Mouse (Mus musculus) thymus, postnatal 0 days (tissue): ENCODE results near the gene Ror1. TPM values are rescaled to one million over a fixed set of nuclear protein-coding genes. Genes with fewer than 3 reads are reported as not detected.
A peak's percentile ranks its signal among the peaks of the same experiment; 100 is the strongest.

Source experiments
- DNase-seq: peaks from one replicate; pipeline ENCODE4 v3.0.0-alpha.2; 2015; ENCODE audit warnings: low spot score
- polyA plus RNA-seq: library from polyadenylated mRNA; unstranded; fragments of >200 nt; fragmentation: Nextera tagmentation; extraction: Ambion mirVana; gene quantifications from 2 replicates; pipeline ENCODE4 v1.2.1, GENCODE M21; 2015

Ror1 gene
- polyA plus RNA-seq, 1 experiment from 2014 or later: 2.6 TPM

DNA sequence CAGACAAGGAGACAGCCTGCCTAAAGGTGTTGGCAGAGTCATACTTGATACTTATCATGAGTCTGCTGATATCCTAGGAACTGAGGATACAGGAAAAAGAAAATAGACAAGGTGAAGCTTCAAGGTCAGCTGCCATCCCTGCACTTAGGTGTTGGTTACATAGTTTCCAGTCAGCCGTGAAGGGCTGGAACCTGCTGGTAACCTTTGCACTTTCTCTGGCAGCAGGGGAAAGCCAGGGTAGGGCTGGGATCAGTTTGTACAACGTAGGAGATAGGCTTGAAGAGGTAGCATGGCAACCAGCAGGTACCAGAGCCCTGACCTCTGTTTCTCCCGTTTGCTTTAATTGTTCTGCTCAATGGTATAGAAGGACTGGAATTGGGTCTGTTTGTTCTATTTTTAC, 281.6 kb downstream of the Ror1 start:
- DNase-seq: no peak

DNA sequence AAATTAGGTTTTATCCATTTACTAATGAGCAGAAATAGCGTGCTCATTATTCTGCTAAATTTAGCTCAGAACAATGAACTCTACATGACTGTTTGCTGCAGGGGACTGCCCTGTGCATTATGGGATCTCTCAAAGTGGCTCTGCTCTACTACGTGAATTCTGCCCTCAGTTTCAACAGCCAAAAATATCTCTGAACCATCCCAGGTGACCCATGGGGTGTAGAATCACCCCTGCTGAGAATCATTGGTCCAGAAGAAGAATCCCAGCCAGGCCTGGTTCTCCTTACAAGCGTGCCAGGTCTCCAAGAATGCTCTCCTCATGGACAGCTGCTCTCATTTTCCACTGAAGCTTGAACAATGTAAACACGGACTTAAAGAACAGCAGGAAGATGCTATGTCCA, 282.4 kb downstream of the Ror1 start:
- DNase-seq: no peak

- DNase-seq: no peak
Observed at GRCm38 (mm10) chr4:100381760-100382159, 286.2 kb downstream of the Ror1 start.

GRCm38 (mm10) chr4:100386272-100386988, 290.8 kb downstream of the Ror1 start:
- no peak for DNase-seq

DNA sequence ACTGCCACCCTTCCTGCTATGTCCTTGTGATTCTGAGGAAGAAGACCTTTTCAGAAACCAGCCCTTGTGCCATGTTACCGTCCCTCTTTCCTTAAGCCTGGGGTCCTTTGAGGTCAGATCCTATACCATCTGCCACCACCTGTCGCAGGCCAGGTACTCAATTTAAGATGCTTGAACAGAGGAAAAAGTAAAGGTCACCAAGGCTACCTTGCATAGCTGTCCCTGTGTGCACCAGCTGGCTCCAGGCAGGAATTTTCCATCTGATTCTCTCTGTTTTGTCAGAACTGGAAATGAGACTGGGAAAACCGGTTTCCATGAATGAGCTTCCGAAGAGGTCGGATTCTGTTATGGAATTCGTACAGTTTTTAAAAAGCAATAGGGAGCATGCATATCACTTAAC, 294.8 kb downstream of the Ror1 start:
- no peak for DNase-seq

DNA sequence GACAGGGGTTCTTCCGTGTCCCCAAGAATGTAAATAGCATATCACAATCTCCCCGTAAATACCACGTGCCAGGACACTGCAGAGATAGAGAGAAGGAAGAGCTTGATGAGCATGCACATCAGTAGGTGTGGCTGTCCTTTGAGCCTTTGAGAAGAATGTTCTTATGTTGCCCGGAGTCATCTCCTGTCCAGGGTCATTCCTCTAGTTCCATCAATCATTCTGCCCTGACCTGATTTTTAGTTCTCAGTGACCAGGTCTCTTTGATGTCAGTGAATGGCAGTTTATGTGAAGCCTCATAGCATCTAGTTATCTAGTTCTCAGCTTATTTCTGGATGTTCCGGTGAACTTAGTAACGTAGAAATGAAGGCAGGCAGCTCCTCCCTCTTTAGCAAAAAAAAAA, 295.4 kb downstream of the Ror1 start:
- no peak for DNase-seq

GRCm38 (mm10) chr4:100393374-100394061, 297.9 kb downstream of the Ror1 start:
- no peak for DNase-seq

DNA sequence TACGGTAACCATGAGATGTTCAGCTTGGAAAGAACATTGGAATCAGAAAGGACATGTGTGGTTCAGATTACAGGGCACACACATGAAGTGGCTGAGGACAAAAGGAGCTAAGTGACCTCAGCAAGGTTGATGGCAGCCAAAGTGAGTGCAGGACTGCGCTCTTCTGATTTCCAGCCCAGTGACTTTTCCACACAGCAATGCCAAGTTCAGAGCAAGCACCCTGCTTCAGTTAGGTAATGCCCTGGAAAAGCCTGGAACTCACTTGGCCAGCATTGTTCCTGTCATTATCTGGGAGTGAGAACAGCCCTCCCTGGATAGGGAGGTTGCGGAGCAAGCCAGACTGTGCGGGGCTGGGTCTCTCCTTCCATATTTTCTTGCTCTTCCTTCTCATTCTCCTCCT, 299.8 kb downstream of the Ror1 start:
- DNase-seq: no peak

DNA sequence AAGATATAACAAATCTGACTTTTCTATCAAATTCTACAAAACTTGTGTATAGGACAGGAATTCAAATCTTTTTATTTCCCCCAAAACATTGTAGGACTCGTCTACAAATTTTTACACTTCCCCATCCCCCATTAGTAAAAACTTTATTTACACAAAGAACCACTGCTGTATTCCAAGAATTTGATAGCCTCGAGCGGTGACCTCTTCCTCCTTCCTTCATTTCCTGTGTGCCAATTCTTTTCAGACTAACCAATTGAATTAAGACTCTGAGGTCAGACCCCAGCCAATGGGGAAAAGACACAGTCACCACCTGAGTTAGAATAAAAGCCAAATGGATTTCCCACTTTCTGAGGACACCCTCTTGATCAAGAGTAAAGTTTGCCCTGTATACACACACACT, 302.5 kb downstream of the Ror1 start:
- DNase-seq: no peak

GRCm38 (mm10) chr4:100401078-100401477, 305.5 kb downstream of the Ror1 start:
- DNase-seq: no peak

- DNase-seq: no peak
Observed at GRCm38 (mm10) chr4:100401581-100402470, 306.2 kb downstream of the Ror1 start.

DNA sequence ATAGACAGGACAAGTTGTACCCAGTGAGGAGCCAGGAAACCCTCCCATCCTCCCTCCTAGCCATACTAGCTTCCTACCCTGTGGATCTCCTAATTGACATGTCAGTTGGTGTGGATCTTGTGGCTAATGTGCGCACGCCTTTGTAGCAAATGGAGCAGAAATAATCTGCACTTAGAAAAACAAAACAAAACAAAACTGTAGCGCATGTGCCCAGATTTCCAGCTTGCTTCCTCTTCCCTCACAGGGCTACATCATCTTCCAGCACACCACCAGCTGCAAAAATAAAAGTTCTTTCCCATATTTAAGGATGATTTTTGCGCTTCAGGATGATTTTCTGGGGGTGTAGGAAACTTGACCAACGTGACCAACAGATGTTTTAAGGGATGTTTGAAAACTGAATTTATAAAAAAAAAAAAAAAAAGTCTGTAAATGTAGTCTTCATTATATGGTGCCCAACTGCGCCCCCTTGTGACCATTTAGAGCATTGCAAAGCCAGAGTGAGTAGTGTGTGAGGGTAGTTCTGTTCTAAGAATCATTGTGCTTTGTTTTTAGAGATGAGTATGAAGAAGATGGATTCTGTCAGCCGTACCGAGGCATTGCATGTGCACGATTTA, 311.8 kb downstream of the Ror1 start:
- DNase-seq: peak; percentile 62

- DNase-seq: no peak
Observed at GRCm38 (mm10) chr4:100409521-100409920, 313.9 kb downstream of the Ror1 start.

GRCm38 (mm10) chr4:100411841-100412539, 316.4 kb downstream of the Ror1 start:
- no peak for DNase-seq

- no peak for DNase-seq
Observed at GRCm38 (mm10) chr4:100422756-100423155, 327.2 kb downstream of the Ror1 start.

GRCm38 (mm10) chr4:100426101-100426500, 330.5 kb downstream of the Ror1 start:
- no peak for DNase-seq

DNA sequence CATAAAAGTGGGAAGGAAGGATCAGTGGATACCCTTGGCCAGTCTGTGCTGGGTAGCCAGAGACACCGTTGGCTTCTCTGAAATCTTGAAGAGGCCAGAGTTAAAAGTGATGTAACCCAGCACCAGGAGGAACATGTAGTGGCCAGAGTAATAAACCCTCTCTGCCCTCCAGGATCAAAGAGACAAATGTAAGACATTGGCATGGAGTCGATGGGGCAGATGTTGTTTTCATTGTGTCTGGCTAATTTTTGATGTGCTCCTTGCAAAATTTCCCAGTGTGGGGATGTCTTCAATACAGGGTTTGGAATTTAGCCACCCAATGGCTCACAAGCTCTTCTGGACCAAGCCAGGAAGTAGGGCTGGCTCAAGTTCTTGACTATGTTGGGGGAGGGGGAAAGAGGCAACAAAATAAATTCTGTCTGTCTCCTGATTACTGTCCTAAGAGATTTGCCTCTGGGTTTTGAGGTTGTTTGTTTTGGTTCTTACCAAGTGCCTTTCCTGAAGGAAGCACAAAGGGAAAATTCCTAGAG, 333.8 kb downstream of the Ror1 start:
- no peak for DNase-seq

GRCm38 (mm10) chr4:100435281-100436168, 339.9 kb downstream of the Ror1 start:
- DNase-seq: no peak

- no peak for DNase-seq
Observed at GRCm38 (mm10) chr4:100436169-100436547, 340.6 kb downstream of the Ror1 start.

- no peak for DNase-seq
Observed at GRCm38 (mm10) chr4:100446897-100447296, 351.3 kb downstream of the Ror1 start.
